Mouse (Mus musculus) erythroblast, adult 5-6 weeks (primary cell): ENCODE measurements around the gene Clstn1. TPM values are rescaled to one million over a fixed set of nuclear protein-coding genes. Genes with fewer than 3 reads are reported as not detected.
"Not testable (repeated sequence)": the region's sequence is repeated elsewhere in the genome, so short reads cannot be mapped to it uniquely, and the experiment has no call there.

ENCODE experiments used
- ATAC-seq: replicated peaks from 2 replicates; pipeline ENCODE4 v1.8.0; 2016; ENCODE audit warnings: moderate number of reproducible peaks, mild to moderate bottlenecking, moderate TSS enrichment, inconsistent platforms; ENCODE audit not compliant: poor library complexity, low FRiP score, severe bottlenecking
- total RNA-seq, 2 experiments: library from RNA; stranded (forward) in 1 of 2; stranded (reverse) in 1 of 2; fragments of 150-400 nt in 1 of 2; fragments of 200-764, 138-1000 nt in 1 of 2; gene quantifications; 2 replicates each; pipeline versions ENCODE4 v1.2.3 to v1.2.4; 2015 to 2017; ENCODE audit warnings: low replicate concordance in 2 of 2

The Clstn1 gene
- total RNA-seq, 2 experiments from 2014 or later = 0.58 to 2.4 TPM

DNA sequence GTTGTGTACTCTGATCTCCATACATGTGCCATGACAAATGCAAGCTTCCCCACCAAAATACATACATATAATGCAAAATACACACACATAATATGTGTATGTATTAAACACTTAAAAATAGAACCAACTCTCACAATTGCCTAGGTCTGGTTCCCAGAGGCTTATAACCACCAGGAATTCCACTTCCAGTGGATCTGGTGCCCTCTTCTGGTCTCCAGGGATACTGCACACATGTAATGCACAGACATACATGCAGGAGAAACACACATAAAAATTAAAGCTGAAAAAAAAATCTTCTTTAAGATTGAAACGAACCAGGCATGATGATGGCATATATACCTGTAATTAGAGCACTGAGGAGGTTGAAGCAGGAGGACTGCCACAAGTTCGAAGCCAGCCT lies 5.2 kb downstream of the Clstn1 start:
- no peak for ATAC-seq

DNA sequence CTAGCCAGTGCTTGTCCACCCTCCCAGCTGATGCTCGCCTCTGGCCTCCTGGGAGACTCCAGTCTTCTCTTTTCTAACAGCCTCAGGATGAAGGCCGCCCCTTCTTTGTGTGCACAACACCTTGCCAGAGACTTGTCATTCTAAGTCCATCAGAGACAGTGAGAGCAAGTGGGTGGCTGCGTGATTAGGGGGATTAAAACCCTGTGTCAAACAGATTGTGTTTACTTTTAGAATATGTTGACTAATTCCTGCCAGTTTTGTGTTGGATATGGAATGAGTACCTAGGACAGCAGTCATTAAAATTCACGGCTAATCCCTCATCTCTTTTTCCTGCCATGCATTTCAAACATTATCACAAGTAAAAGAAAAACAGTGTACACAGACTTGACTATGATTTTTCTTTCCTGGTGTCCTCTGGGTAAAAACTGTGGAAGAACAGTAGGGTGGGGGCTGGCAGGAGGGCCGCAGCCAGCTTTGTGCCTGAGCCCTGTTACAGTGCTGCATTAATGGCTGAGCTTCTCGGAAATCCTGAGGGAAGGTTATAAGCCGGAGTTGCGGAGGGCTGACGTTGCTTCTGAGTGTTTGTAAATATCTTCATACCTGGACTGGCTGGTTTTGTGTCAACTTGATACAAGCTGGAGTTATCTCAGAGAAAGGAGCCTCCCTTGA lies 8.8 kb downstream of the Clstn1 start:
- no peak for ATAC-seq

DNA sequence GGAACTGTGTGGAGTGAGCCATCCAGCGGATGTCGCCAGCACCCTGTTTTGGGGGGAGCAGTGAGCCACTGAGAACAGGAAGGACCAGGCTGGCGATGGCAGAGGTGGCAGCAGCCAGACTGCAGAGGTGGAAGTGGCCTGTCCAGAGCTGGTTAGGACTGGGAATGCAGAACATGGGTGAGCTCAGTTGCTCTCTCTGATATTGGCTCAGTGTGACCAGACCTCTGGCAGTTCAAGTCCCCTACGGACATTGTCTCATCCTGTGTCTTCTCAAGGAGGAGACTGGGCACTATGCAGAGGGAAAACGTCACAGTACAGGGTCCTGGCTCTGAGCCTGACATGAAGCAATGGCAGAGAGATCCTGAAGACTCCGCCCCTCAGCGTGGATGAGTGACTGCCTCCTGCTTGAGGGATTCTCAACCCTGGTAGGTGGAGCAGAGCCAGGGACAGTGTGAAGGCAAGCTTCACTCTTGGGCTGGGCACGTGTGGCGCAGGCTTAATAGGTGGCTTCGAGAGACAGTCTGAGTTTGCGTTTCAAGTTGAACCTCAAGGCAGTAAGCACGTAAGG lies 11.5 kb downstream of the Clstn1 start:
- no peak for ATAC-seq

DNA sequence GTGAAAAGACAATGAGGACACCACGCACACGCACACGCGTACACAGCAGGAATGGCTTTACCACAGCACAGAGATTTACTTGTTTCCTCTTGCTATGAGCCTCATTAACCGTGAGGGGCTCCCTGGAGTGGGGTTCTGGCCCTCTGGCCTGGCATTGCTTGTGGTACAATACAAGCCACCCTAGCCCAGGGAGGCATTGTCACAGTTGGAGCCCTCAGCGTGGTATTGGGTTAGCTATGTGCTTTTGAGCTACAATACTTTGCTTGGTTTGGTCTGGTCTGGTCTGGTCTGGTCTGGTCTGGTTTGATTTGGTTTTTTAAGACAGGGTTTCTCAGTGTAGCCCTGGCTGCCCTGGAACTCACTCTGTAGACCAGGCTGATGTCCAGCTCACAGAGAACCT lies 13.3 kb downstream of the Clstn1 start:
- no peak for ATAC-seq

DNA sequence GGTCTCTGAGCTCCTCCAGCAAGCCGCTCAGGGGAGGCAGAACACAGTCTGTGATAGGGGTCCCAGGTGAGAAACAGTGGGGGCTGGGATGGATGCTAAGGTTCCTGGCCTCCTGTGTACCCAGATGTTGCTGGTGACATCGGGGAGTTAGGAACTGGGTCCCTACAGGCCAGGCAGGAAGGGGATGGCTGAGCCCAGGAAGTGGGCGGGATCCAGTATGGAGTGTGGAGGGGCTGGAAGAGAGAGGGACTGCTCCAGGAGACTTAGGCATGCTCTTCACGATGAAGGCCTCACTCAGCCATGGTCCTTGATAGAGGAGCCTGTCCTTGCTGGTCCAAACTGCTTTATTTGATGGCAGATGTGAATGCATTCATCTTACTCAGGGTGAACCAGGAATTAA lies 13.9 kb downstream of the Clstn1 start:
- no peak for ATAC-seq

DNA sequence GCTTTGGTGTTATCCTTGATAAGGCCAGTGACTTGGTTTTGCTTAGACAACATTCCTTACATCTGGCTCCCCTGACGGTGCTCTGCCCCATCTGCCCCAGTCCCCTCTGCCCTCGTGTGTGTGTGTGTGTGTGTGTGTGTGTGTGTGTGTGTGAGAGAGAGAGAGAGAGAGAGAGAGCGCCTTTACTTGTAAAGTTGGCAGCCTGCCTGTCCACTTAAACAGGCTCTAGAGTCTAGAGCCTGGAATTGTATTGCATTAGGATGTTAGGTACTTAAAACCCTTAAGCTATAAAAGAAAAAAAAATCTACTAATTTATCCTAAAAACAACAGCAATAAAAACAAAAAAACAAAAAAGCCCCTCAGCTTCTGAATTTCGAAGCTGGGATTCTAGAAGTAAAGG lies 15.2 kb downstream of the Clstn1 start:
- no peak for ATAC-seq

DNA sequence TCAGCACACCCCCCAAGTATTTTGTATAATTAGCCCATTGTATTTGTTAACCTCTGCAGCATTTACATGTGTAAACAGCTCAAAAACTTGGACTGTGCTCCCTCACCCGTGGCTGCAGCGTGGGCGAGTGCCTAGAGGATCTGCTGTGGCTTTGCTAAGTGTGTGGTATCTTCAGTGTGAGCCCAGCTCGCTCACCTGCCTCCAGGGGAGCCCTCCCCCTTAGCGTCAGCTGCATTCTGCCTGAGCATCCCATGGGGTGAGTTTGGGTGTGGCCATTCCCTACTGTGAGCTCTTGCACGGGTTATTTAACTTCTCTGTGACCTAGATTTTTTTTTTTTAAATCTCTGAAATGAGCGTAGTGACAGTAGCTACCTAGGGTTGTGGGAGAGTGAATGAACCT lies 16.0 kb downstream of the Clstn1 start:
- ATAC-seq = no peak

DNA sequence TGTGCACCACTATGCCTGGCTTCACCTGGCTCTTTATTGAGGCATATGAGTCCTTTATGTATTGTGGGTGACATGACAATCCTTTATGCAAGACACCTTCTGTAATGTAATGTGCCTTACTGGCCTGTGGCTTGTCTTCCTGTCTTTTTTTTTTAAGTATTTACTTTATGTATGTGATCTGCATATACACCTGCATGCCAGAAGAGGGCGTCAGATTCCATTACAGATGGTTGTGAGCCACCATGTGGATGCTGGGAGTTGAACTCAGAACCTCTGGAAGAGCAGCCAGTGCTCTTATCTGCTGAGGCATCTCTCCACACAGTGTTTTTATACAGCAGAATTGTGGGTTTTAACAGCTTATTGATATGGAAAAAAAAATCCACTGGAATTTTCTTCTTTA lies 17.6 kb downstream of the Clstn1 start:
- no peak for ATAC-seq

DNA sequence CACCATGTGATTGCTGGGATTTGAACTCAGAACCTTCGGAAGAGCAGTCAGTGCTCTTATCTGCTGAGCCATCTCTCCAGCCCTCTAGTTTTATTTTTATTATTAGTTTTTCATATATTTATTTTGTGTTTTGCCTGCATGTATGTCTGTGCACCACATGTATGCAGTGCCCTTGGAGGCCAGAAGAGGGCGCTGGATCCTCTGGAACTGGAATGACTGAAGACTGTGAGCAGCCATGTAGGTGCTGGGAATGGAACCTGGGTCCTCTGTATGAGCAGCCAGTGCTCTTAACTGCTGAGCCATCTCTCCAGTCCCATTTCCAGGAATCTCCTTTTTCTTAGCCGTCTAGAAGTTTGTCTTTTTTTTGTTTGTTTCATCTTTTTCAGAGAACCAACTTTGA lies 18.2 kb downstream of the Clstn1 start:
- no peak for ATAC-seq

DNA sequence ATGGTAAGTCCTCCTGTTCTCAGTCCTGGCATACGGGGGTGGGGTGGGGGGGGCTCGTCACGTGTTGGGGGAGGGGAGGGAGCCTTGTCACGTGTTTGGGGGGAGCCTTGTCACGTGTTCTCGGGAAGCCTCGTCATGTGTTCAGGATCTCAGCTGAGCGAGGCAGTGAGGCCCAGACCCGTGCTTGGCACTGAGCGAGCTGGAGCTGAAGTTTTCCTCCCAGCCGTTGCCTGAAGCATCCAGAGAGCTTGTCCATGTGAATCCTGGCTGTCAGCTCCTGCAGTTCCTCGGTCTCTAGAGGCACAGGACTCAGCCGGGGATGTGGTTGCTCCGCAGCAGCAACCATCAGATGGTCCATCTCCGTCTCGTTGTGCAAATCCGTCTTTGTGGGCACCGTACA lies 19.8 kb downstream of the Clstn1 start:
- no peak for ATAC-seq

DNA sequence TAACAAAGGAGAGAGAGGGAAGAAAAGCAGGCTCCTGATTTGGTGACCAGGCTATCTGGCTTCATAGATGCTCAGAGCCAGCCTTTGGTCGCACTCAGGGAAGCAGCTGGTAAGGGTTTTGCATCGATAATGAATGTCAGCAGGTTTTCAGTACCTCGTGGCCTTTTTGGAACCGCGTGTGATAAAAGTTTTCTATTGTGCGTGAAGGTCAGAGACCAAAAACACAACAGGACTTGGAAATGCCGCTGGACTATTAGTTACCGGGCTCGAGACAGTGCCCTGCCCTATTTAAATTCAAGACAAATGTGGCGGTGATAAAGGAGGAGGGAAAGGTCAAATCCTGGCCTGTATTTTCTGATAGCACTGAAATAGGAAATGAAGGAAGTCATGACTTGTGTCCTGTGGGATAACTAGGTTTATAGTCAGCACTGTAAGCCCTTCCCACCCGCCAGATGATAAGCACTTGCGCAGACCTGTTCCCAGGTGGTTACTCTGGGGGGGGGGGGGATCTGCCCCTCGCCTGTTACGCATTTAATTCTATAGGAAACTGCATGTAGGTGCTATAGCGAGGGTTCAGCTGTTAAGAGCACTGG lies 20.6 kb downstream of the Clstn1 start:
- ATAC-seq = no peak

DNA sequence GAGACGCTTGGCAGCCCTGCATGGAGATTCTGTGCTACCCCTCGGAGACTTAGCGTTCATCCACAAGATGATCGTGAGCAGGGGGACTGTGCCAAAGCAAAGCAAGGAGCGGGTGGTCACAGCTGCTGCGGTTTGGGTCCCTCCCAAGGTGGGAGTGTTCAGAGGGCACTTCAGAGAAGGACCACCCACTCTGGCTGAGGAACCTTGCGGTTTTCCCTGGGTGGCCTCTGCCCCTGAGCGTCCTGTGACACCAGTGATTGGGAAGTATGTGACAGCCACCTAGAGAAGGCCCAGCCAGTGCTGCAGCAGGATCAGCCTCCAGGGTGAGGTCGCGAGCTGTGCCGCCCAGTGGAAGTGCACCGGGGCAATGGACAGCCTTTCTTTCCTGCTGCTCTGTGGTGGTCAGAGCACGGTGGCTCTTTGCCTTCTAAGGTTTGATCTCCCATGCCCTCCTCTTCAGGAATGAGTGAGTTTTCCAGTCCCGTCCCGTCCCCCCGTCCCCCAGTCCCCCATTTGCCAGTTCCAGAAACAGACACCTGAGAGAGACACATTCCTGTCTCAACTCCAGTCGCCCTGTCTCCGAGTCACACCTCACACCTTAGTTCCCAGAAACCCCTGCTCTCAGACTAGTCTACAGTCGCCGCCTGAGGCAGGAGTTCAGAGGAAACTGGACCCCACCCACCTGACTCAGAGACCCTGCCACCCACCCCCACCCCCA lies 21.5 kb downstream of the Clstn1 start:
- ATAC-seq = no peak

DNA sequence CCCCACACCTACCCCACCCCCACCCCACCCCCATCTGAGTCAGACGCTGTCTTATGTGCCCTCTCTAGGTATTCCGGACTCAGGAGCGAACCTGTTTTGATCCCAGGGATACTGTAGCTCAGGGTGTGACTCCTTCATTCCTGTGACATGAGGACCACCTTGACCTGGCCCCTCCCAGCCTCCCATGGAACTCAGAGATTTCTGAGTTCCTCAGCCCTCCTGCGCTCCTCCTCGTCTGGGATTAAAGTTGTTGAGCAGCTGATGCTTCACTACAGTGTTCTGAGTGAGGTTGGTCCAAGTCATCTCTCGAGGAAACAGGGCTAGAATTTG lies 22.0 kb downstream of the Clstn1 start:
- ATAC-seq = no peak

DNA sequence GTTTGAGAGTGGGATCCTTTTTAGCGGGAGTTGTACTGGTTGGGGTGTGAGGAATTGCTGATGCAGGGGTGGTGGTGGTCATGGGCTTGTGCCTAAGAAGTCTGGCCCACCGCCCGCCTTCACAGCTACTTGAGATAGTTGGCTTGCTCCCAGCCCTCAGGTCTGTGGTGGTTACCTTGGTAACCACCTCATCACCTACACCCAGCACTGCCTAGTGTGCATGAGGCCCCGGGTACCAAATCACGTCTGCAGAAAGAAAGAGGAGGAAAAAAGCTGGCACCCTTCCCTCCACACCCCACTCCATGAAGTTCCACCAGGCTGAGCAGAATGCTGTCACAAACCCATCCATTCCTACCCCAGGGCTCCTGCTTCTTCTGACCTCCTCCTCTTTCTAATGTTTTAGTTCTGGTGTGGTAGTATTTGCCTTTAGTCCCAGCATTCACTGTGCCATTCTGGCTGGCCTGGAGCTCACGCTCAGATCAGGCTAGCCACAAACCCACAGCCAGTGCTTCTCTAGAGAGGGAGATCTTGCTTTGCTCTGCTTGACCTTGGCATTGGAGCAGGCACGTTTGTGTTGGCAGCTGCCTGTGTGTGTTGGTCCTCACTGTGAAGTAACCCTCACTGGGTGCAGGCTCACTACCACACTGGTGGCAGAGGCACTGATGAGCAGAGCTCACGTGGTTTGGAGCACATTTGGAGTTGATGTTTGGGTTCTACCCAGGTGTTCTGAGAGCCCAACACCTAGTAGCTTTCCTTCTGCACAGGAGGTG lies 23.2 kb downstream of the Clstn1 start:
- ATAC-seq = no peak

DNA sequence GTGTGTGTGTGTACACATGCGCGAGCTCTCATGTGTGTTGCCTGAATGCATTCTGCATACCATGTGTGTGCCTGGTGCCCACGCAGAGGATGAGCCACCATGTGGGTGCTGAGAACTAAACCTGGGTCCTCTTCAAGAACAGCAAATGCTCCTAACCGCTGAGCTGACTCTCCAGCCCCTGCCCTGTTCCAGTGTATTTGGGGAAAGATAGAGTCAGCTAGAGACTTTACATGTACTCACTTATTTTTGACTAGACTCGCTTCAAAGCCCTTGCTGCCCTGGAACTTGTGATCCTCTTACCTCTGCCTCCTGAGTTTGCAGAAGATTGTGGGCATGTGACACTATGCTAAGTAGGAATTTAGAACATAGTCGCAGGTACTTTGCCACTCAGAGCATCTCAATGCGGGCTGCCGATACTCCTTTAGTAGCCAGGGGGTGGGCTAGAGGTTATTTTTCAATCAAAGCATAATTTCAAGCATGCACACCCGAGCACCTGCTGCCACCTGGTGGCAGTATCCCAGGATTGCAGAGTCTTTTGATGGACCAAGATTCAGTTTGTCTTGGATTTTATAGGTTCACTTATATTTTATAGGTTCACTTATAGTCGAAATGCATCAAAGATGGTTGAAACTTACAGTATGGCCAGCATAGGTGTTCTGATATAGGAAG lies 25.2 kb downstream of the Clstn1 start:
- no peak for ATAC-seq

DNA sequence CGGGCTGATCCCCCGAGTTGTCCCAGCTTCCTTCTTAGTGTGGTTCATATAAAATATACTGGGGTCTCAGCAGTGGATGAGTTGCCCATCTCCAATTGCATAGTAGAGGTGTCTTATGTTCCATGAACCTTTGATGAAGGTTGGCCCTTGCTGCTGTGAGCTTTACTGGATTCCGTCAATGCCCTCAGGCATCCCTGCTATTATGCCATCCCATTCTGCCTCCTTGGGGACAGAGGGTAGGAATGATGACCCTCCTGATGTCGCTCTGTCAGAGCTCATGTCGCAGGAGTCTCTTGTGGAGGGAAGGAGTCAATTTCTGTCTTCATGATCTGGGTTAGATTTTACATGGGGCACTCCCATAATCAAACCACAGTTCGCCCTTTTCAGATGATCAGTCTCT lies 27.2 kb downstream of the Clstn1 start:
- ATAC-seq = not testable (repeated sequence)

DNA sequence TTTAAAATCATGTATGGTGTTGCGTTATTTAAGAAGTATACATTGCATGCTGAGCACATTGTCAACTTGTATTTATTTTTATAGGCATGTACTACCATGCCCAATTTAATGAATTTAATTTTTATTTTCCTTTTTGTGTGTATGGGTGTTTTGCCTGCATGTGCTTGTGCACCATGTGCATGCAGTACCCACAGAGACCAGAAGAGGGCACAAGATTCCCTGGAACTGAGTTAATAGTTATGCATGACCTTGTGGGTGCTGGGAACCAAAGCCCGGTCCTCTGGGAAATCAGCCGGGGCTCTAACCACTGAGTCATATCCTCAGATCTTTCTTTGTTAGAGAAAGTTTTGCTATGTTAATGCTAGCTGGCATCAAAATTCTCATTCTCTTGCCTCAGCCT lies 28.6 kb downstream of the Clstn1 start:
- ATAC-seq = no peak

DNA sequence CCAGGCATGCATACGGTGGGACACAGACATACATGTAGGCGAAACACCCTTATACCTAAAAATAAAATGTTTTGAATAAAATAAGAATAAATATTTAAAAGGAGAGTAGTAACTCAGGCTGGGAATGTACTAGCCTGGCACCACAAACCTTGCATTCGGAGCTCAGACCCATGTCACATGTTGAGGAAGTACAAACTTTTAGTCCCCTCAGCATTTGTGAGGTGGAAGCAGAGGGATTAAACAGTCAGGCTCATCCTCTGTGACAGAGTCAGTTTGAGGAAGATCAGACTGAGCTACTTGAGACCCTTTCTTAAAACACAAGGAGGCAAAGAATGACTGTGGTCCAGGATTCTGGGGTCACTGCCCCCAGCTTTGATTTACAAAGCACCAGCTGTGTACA lies 30.7 kb downstream of the Clstn1 start:
- not testable (repeated sequence) for ATAC-seq

DNA sequence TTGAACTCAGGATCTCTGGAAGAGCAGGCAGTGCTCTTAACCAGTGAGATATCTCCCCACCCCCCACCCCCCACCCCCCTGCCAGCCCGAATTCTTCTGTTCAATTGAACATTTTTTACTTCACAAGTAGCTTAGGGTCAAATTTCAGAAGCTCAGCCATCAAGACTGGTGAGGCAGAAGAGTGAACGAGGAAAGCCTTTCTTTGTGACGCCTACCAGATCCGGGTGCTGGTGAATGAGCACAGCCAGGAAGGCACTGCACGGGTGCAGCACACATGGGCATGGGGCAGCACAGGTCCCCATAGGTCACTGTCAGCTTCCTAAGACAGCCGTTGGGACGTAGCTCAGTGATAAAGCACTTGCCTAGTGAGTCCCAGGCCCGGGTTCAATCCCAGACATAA lies 33.7 kb downstream of the Clstn1 start:
- no peak for ATAC-seq

DNA sequence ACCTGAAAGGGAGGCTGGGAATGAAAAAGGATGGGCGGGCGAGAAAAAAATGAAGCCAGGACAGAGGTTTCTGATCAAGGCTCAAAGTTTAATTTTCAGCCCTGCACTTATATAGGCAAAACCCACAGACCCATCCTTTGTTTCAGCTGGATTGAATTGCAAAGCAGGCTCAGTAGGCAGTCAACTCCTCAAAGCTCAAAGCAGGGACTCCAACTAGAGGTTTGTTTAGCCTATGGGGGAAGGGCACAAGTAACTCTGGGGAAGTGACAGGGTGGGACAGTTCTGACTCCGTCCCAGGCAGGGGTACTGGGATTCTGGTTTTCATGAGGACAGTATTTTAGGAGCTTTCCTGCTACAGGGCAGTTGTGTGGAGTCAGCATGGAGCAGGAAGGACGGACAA lies 35.0 kb downstream of the Clstn1 start:
- ATAC-seq = no peak
